Mouse (Mus musculus) ES-Bruce4 (cell line): ENCODE data around the gene Hsf2bp.

Experiments used
- CTCF ChIP-seq: IDR thresholded peaks from one replicate; pipeline ENCODE4 v1.8.1; 2011; ENCODE audit warnings: low read depth, low read length
- POLR2A ChIP-seq: IDR thresholded peaks from one replicate; pipeline ENCODE4 v1.8.1; 2011; ENCODE audit warnings: low read length; ENCODE audit not compliant: insufficient read depth

DNA sequence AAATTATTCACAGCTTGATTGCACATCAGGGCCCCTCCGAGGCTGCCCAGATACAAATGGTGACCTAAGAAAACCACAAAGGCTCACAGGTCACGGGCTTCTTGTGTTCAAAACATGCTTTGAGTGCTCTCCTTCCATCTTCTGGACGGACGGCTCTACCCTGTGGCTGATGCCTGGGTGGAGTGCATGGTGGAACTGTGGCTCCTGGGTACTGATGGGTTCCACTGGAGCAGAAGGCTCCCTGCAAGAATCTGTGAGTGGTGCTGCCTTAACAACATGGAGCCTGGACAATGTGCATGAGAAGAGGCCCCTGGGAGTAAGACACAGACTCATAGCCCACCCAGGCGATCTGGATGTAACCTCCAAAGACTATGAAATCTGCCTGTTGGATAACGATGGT, 59.6 kb downstream of the Hsf2bp start:
- TF ChIP-seq CTCF: no peak
- no peak for TF ChIP-seq POLR2A
